In genomic region chr7:34709111-34709510, GRCm38 (mm10) we compare ENCODE assay signal across 14 mouse cellular contexts. TPM values are rescaled to one million over a fixed set of nuclear protein-coding genes. Genes with fewer than 3 reads are reported as not detected.
DNase-seq lines count a peak whose midpoint lies in the region; ATAC-seq lines count a peak whose summit lies in the region.
"Had no signal": no experiment of that assay in that cellular context is flagged by ENCODE, and none has a peak within 500 bp of the region (broad histone marks: within the 10 kb centered on the region; RNA-seq: fewer than 3 reads in every experiment).

No protein-coding gene starts in this region.

- H3K4me3 ChIP-seq in heart, embryonic 12.5 days = no peak overlapping the region
- H3K4me3 ChIP-seq: hindbrain, embryonic 15.5 days; limb, embryonic 13.5 days; lung, embryonic 15.5 days; midbrain, embryonic 10.5 days; neural tube, embryonic 13.5 days had no signal

- H3K36me3 ChIP-seq in heart, embryonic 12.5 days = no peaks in the 10 kb centered on the region
- H3K36me3 ChIP-seq: hindbrain, embryonic 15.5 days; limb, embryonic 13.5 days; lung, embryonic 15.5 days; midbrain, embryonic 10.5 days; neural tube, embryonic 13.5 days had no signal

- H3K9ac ChIP-seq in heart, embryonic 12.5 days = no peak overlapping the region
- H3K9ac ChIP-seq: hindbrain, embryonic 15.5 days; limb, embryonic 13.5 days; lung, embryonic 15.5 days; neural tube, embryonic 13.5 days had no signal

- no peaks in the 10 kb centered on the region for H3K4me1 ChIP-seq in heart, embryonic 12.5 days (replicated peaks)

- peak; percentile 75 for DNase-seq in adrenal gland, postnatal 10 days
- DNase-seq in adrenal gland, adult 8-10 months = no peak
- DNase-seq in heart, adult 11 months = peak; percentile 96
- DNase-seq in ovary, postnatal 36 days (ENCODE audit: low spot score) = peak; percentile 37
- DNase-seq in ovary, adult 18-20 months (ENCODE audit: low spot score) = no peak
- DNase-seq in layer of hippocampus, postnatal 36 days = peak; percentile 43 to 57
- DNase-seq: kidney, postnatal 36 days had no signal

- 76% methylated on average over 4 of the region's 4 CpGs for WGBS in heart, embryonic 12.5 days

- H3K27ac ChIP-seq in heart, embryonic 12.5 days (ENCODE audit: poor library complexity, severe bottlenecking) = no peak overlapping the region
- H3K27ac ChIP-seq: hindbrain, embryonic 15.5 days; limb, embryonic 13.5 days; lung, embryonic 15.5 days; midbrain, embryonic 10.5 days; neural tube, embryonic 13.5 days had no signal

- no peak for ATAC-seq in heart, embryonic 12.5 days (ENCODE audit: insufficient number of reproducible peaks, low FRiP score)
- no peak for ATAC-seq in inflammation-experienced regulatory T-cells, adult 6 months

- H3K9me3 ChIP-seq in heart, embryonic 12.5 days (replicated peaks) = peaks cover 9% of the 10 kb centered on the region; the same call in 1 of the 2 replicates
- H3K9me3 ChIP-seq: hindbrain, embryonic 15.5 days; lung, embryonic 15.5 days; midbrain, embryonic 10.5 days had no signal

- no peak overlapping the region for H3K4me2 ChIP-seq in heart, embryonic 12.5 days
- H3K4me2 ChIP-seq: hindbrain, embryonic 15.5 days; limb, embryonic 13.5 days; lung, embryonic 15.5 days; neural tube, embryonic 13.5 days had no signal

- H3K27me3 ChIP-seq in heart, embryonic 12.5 days (replicated peaks) = no peaks in the 10 kb centered on the region
- H3K27me3 ChIP-seq: hindbrain, embryonic 15.5 days; neural tube, embryonic 13.5 days had no signal

RNA-seq across cellular contexts. Expression of gene Kctd15, which starts 52.6 kb away (rescaled TPM):
- total RNA-seq in adrenal gland, postnatal 10 days (2021) = 10 to 100 TPM; 15.4 to 17.4 TPM
- 1 to 10 TPM; 4.1 to 7.1 (median 6.1) TPM for total RNA-seq in adrenal gland, adult 8-10 months (2022)
- polyA plus RNA-seq in heart, embryonic 12.5 days (2016; fragmentation: Nextera tagmentation; extraction: Ambion mirVana) = 9.0 and 9.1 TPM in 2 replicates
- 10 to 100 TPM; 12.2 to 14.2 TPM for total RNA-seq in layer of hippocampus, postnatal 36 days (2021)
- polyA plus RNA-seq in inflammation-experienced regulatory T-cells, adult 6 months (2017; shearing (Covaris generic)) = not detected

Comparison
In these comparisons a context has a peak if more than half of its experiments do, and no peak if none do; other contexts are left out.
1. DNase-seq: peak in adrenal gland, postnatal 10 days (single experiment), heart, adult 11 months (single experiment), ovary, postnatal 36 days (single experiment) and layer of hippocampus, postnatal 36 days (2 of 2); none in adrenal gland, adult 8-10 months (single experiment) and ovary, adult 18-20 months (single experiment).